Mouse (Mus musculus): ENCODE data around the gene Fastk. TPM values are rescaled to one million over a fixed set of nuclear protein-coding genes. Genes with fewer than 3 reads are reported as not detected.
A peak's percentile ranks its signal among the peaks of the same experiment; 100 is the strongest.
"Not testable (repeated sequence)": the region's sequence is repeated elsewhere in the genome, so short reads cannot be mapped to it uniquely, and the experiment has no call there.

Fastk gene
- polyA plus RNA-seq, 1 experiment from 2014 or later = 190 TPM

DNA sequence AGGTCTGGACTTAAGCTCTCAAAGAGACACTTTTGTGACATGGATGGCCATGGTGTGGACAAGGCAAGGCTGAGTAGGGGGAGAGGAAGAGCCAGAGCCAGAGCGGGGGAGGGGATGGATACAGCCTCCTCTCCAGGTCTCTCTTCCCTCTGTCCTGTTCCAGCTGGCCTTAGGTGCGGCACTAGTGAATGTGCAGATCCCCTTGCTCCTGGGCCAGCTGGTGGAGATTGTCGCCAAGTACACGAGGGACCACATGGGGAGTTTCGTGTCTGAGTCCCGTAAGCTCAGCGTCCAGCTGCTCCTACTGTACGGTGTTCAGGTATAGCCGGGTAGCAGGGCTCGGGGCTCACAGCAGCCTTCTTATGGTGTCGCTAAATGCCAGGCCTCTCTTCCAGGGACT lies 44.7 kb downstream of the Fastk start:
- ChIA-PET POLR2A (interaction anchor here (0.6 to 1.9 kb wide), 2 partner anchors 27 to 44 kb away, joined by 3 to 5 read pairs; partner anchors contain the start of gene Fastk), CTCF (interaction anchor here (0.7 to 9.7 kb wide), 5 partner anchors 12 to 110 kb away, joined by 3 to 222 read pairs (median 3); partner anchors contain the start of gene Asic3)
- ATAC-seq (no peak), DNase-seq (ENCODE audit: low read depth, low spot score) (no peak)
- no peaks in the 10 kb centered on the region for H3K27me3 ChIP-seq
- TF ChIP-seq CTCF (IDR thresholded peaks at IDR 0.05) = no peak
- in situ Hi-C loops (cut with MboI; ENCODE audit: low pct_unique_long_range_greater_than_20kb) = no loop called here

- POLR2A ChIA-PET = no interaction called here
- ATAC-seq = no peak
These were observed 45.4 kb downstream of the Fastk start for GRCm38 (mm10) chr5:24399686-24400085.

GRCm38 (mm10) chr5:24396254-24396653 lies 48.8 kb downstream of the Fastk start:
- DNase-seq (ENCODE audit: low read depth, low spot score); H3K27me3 ChIP-seq; ATAC-seq: not testable (repeated sequence)
- POLR2A ChIA-PET = interaction anchor here (1.5 to 1.8 kb wide), 2 partner anchors 78 to 80 kb away, joined by 4 to 7 read pairs; no protein-coding TSS in a partner anchor
- CTCF ChIA-PET = interaction anchor here (1.4 to 9.7 kb wide), 5 partner anchors 12 to 74 kb away, joined by 5 to 222 read pairs (median 55); partner anchors contain the start of genes Asic3, Cdk5 and Slc4a2
- in situ Hi-C loops (cut with MboI; ENCODE audit: low pct_unique_long_range_greater_than_20kb) = loop anchor here (5.0 kb wide), 2 partner anchors 41 to 76 kb away; no protein-coding TSS in a partner anchor

More at GRCm38 (mm10) chr5:24399686-24400085, 45.4 kb downstream of the Fastk start:
- no peaks in the 10 kb centered on the region for H3K27me3 ChIP-seq
- in situ Hi-C loops (cut with MboI; ENCODE audit: low pct_unique_long_range_greater_than_20kb) = loop anchor here (5.0 kb wide), 2 partner anchors 38 to 73 kb away; no protein-coding TSS in a partner anchor
- no peak for DNase-seq (ENCODE audit: low read depth, low spot score)
- no peak for TF ChIP-seq CTCF (IDR thresholded peaks at IDR 0.05)
- CTCF ChIA-PET = interaction anchor here (1.2 to 9.7 kb wide), 5 partner anchors 12 to 111 kb away, joined by 3 to 222 read pairs (median 3); partner anchors contain the start of gene Asic3

GRCm38 (mm10) chr5:24394165-24394894 lies 50.8 kb downstream of the Fastk start:
- peak; percentile 90 for ATAC-seq
- H3K27me3 ChIP-seq = no peaks in the 10 kb centered on the region
- in situ Hi-C loops (cut with MboI; ENCODE audit: low pct_unique_long_range_greater_than_20kb) = no loop called here
- ChIA-PET POLR2A (interaction anchor here (0.6 to 2.9 kb wide), 14 partner anchors 10 to 91 kb away, joined by 3 to 13 read pairs (median 4); partner anchors contain the start of genes Agap3 and Fastk), CTCF (interaction anchor here (0.7 to 9.7 kb wide), 27 partner anchors 10 to 136 kb away, joined by 3 to 222 read pairs (median 5); partner anchors contain the start of genes Agap3, Asic3, Cdk5 and Fastk)
- TF ChIP-seq CTCF (IDR thresholded peaks at IDR 0.05) = no peak
- peak; percentile 98 for DNase-seq (ENCODE audit: low read depth, low spot score)

- POLR2A ChIA-PET = interaction anchor here (0.7 to 2.9 kb wide), 7 partner anchors 10 to 92 kb away, joined by 3 to 11 read pairs (median 5); partner anchors contain the start of gene Fastk
- no peak for ATAC-seq
- no peak for TF ChIP-seq CTCF (IDR thresholded peaks at IDR 0.05)
These were observed 51.6 kb downstream of the Fastk start, which contains the start of gene Abcb8 for GRCm38 (mm10) chr5:24393392-24393997. Abcb8 (plus strand) TSS chr5:24393663.

GRCm38 (mm10) chr5:24392724-24393123 lies 52.4 kb downstream of the Fastk start:
- POLR2A ChIA-PET = interaction anchor here (0.6 to 2.9 kb wide), 3 partner anchors 11 to 131 kb away, joined by 6 to 11 read pairs (median 9); no protein-coding TSS in a partner anchor
- ATAC-seq (no peak), DNase-seq (ENCODE audit: low read depth, low spot score) (no peak)
- in situ Hi-C loops (cut with MboI; ENCODE audit: low pct_unique_long_range_greater_than_20kb) = no loop called here
- H3K27me3 ChIP-seq = no peaks in the 10 kb centered on the region
- TF ChIP-seq CTCF (IDR thresholded peaks at IDR 0.05) = no peak
- CTCF ChIA-PET = interaction anchor here (1.0 to 9.7 kb wide), 13 partner anchors 8 to 126 kb away, joined by 3 to 222 read pairs (median 7); partner anchors contain the start of genes Asic3, Cdk5 and Slc4a2

More at GRCm38 (mm10) chr5:24393392-24393997, 51.6 kb downstream of the Fastk start, which contains the start of gene Abcb8:
- in situ Hi-C loops (cut with MboI; ENCODE audit: low pct_unique_long_range_greater_than_20kb) = no loop called here
- CTCF ChIA-PET = interaction anchor here (0.7 to 9.7 kb wide), 19 partner anchors 9 to 135 kb away, joined by 3 to 222 read pairs (median 8); partner anchors contain the start of genes Agap3, Asic3, Cdk5 and Slc4a2
- peak; percentile 90 for DNase-seq (ENCODE audit: low read depth, low spot score)
- no peaks in the 10 kb centered on the region for H3K27me3 ChIP-seq

- H3K27me3 ChIP-seq = no peaks in the 10 kb centered on the region
- ChIA-PET POLR2A (no interaction called here), CTCF (interaction anchor here (1.0 to 9.7 kb wide), 6 partner anchors 8 to 125 kb away, joined by 4 to 222 read pairs (median 8); partner anchors contain the start of gene Asic3)
- no peak for ATAC-seq
- TF ChIP-seq CTCF (IDR thresholded peaks at IDR 0.05) = no peak
- in situ Hi-C loops (cut with MboI; ENCODE audit: low pct_unique_long_range_greater_than_20kb) = no loop called here
- DNase-seq (ENCODE audit: low read depth, low spot score) = no peak
These were observed 53.2 kb downstream of the Fastk start, which contains the start of gene Atg9b for GRCm38 (mm10) chr5:24391864-24392263. Atg9b (minus strand) TSS chr5:24392143.

GRCm38 (mm10) chr5:24389658-24390020 lies 55.4 kb downstream of the Fastk start:
- H3K27me3 ChIP-seq = no peaks in the 10 kb centered on the region
- DNase-seq (ENCODE audit: low read depth, low spot score) (no peak), ATAC-seq (no peak)
- POLR2A ChIA-PET = no interaction called here
- no peak for TF ChIP-seq CTCF (IDR thresholded peaks at IDR 0.05)
- in situ Hi-C loops (cut with MboI; ENCODE audit: low pct_unique_long_range_greater_than_20kb) = no loop called here
- CTCF ChIA-PET = interaction anchor here (1.0 kb wide), 1 partner anchor 34 kb away, joined by 3 read pairs; the partner anchor contains the start of genes Cdk5 and Slc4a2

- in situ Hi-C loops (cut with MboI; ENCODE audit: low pct_unique_long_range_greater_than_20kb) = no loop called here
- no peak for TF ChIP-seq CTCF (IDR thresholded peaks at IDR 0.05)
- DNase-seq (ENCODE audit: low read depth, low spot score) (no peak), ATAC-seq (no peak)
- H3K27me3 ChIP-seq = no peaks in the 10 kb centered on the region
- ChIA-PET CTCF (interaction anchor here (1.0 kb wide), 1 partner anchor 35 kb away, joined by 3 read pairs; the partner anchor contains the start of genes Cdk5 and Slc4a2), POLR2A (no interaction called here)
These were observed 56.0 kb downstream of the Fastk start for GRCm38 (mm10) chr5:24389011-24389657.

Other genes starting within 250 kb of the Fastk start
- gene Kcnh2, start 93.7 kb downstream of the Fastk start, polyA plus RNA-seq (2021) = 0.12 TPM
- 0.06 TPM for gene Nos3, start 80.5 kb downstream of the Fastk start, polyA plus RNA-seq (2021)
- 0.51 TPM for gene Atg9b, start 53.1 kb downstream of the Fastk start, polyA plus RNA-seq (2021)
- 67.6 TPM for gene Abcb8, start 51.6 kb downstream of the Fastk start, polyA plus RNA-seq (2021)
- 2.6 TPM for gene Asic3, start 31.9 kb downstream of the Fastk start, polyA plus RNA-seq (2021)
- 182 TPM for gene Cdk5, start 21.8 kb downstream of the Fastk start, polyA plus RNA-seq (2021)
- gene Slc4a2, start 21.4 kb downstream of the Fastk start, polyA plus RNA-seq (2021) = 221 TPM
- 26.4 TPM for gene Tmub1, start 2.6 kb upstream of the Fastk start, polyA plus RNA-seq (2021)
- gene Agap3, start 6.9 kb upstream of the Fastk start, polyA plus RNA-seq (2021) = 116 TPM
- gene Gbx1, start 81.9 kb upstream of the Fastk start, polyA plus RNA-seq (2021) = not detected
- not detected for gene Asb10, start 95.7 kb upstream of the Fastk start, polyA plus RNA-seq (2021)
- gene 4931409K22Rik, start 111.5 kb upstream of the Fastk start, polyA plus RNA-seq (2021) = not detected
- 110 TPM for gene Abcf2, start 132.2 kb upstream of the Fastk start, polyA plus RNA-seq (2021)
- 52.0 TPM for gene Chpf2, start 141.5 kb upstream of the Fastk start, polyA plus RNA-seq (2021)
- gene Smarcd3, start 179.1 kb upstream of the Fastk start, polyA plus RNA-seq (2021) = 64.3 TPM
- 85.2 TPM for gene Nub1, start 240.2 kb upstream of the Fastk start, polyA plus RNA-seq (2021)